Mouse (Mus musculus) kidney, postnatal 25 days (tissue): ENCODE data around the gene Ttc28.

Experiments
- DNase-seq, 2 experiments: peaks; one replicate each; pipeline ENCODE4 v3.0.0; 2021; ENCODE audit warnings: mixed read lengths in 2 of 2

Gene Ttc28

GRCm38 (mm10) chr5:110888596-110888995 lies 9.0 kb downstream of the Ttc28 start:
- DNase-seq = no peak

- DNase-seq = no peak
Measured at GRCm38 (mm10) chr5:110889945-110890344, 10.3 kb downstream of the Ttc28 start.

GRCm38 (mm10) chr5:110890561-110890960 lies 11.0 kb downstream of the Ttc28 start:
- no peak for DNase-seq

- no peak for DNase-seq
Measured at GRCm38 (mm10) chr5:110897114-110897788, 17.6 kb downstream of the Ttc28 start.

GRCm38 (mm10) chr5:110898169-110898568 lies 18.6 kb downstream of the Ttc28 start:
- no peak for DNase-seq

- no peak for DNase-seq
Measured at GRCm38 (mm10) chr5:110898785-110899184, 19.2 kb downstream of the Ttc28 start.

- DNase-seq = no peak
Measured at GRCm38 (mm10) chr5:110900331-110900730, 20.7 kb downstream of the Ttc28 start.

GRCm38 (mm10) chr5:110906708-110907107 lies 27.1 kb downstream of the Ttc28 start:
- DNase-seq = no peak

GRCm38 (mm10) chr5:110908879-110909278 lies 29.3 kb downstream of the Ttc28 start:
- no peak for DNase-seq

- DNase-seq = no peak
Measured at GRCm38 (mm10) chr5:110909955-110910589, 30.5 kb downstream of the Ttc28 start.

- peak in 1 of 2 experiments; percentile 43 for DNase-seq
Measured at GRCm38 (mm10) chr5:110914859-110915258, 35.3 kb downstream of the Ttc28 start.

GRCm38 (mm10) chr5:110916241-110916640 lies 36.6 kb downstream of the Ttc28 start:
- no peak for DNase-seq

- DNase-seq = no peak
Measured at GRCm38 (mm10) chr5:110919541-110919940, 39.9 kb downstream of the Ttc28 start.

- peak in 1 of 2 experiments; percentile 41 for DNase-seq
Measured at GRCm38 (mm10) chr5:110923336-110923735, 43.7 kb downstream of the Ttc28 start.

- no peak for DNase-seq
Measured at GRCm38 (mm10) chr5:110924636-110925035, 45.0 kb downstream of the Ttc28 start.

GRCm38 (mm10) chr5:110925804-110926203 lies 46.2 kb downstream of the Ttc28 start:
- DNase-seq = no peak

- DNase-seq = no peak
Measured at GRCm38 (mm10) chr5:110928289-110928688, 48.7 kb downstream of the Ttc28 start.

GRCm38 (mm10) chr5:110929306-110929705 lies 49.7 kb downstream of the Ttc28 start:
- no peak for DNase-seq

GRCm38 (mm10) chr5:110936606-110937005 lies 57.0 kb downstream of the Ttc28 start:
- DNase-seq = no peak

GRCm38 (mm10) chr5:110944326-110944725 lies 64.7 kb downstream of the Ttc28 start:
- no peak for DNase-seq

GRCm38 (mm10) chr5:110948476-110949399 lies 69.1 kb downstream of the Ttc28 start:
- no peak for DNase-seq

GRCm38 (mm10) chr5:110949791-110950190 lies 70.2 kb downstream of the Ttc28 start:
- no peak for DNase-seq

GRCm38 (mm10) chr5:110958196-110958595 lies 78.6 kb downstream of the Ttc28 start:
- no peak for DNase-seq
